13 mouse cellular contexts compared by ENCODE assay signal in genomic region chr2:124792633-124793036, GRCm38 (mm10).
DNase-seq lines count a peak whose midpoint lies in the region; ATAC-seq and TF ChIP-seq lines count a peak whose summit lies in the region.
"Had no signal": no experiment of that assay in that cellular context is flagged by ENCODE, and none has a peak within 500 bp of the region (broad histone marks: within the 10 kb centered on the region; RNA-seq: fewer than 3 reads in every experiment).

No protein-coding gene starts in this region.

- peak; percentile 8 for DNase-seq in retina, embryonic 14.5 days (ENCODE audit: low spot score)
- DNase-seq in retina, postnatal 1 day = no peak
- DNase-seq in cerebellum, adult 2 months = peak; percentile 78 to 84
- peak; percentile 69 for DNase-seq in forebrain, postnatal 0 days
- no peak for DNase-seq in thymus, postnatal 0 days (ENCODE audit: low spot score)
- DNase-seq in adrenal gland, postnatal 4 days (ENCODE audit: low spot score in 2 of 2) = no peak
- no peak for DNase-seq in right cerebral cortex, adult 2 months (ENCODE audit: low spot score in 2 of 2)
- DNase-seq: lung, adult 2 months; thymus, postnatal 36 days had no signal

- WGBS in cerebellum, adult 2 months = 12% methylated on average over 7 of the region's 7 CpGs
- 22% methylated on average over 7 of the region's 7 CpGs for WGBS in forebrain, postnatal 0 days

- TF ChIP-seq POLR2A in cerebellum, adult 2 months (IDR thresholded peaks at IDR 0.05; ENCODE audit: borderline replicate concordance, insufficient read depth, low read length) = no peak

- H3K27ac ChIP-seq in cerebellum, adult 2 months (ENCODE audit: insufficient read depth, low read length) = no peak overlapping the region
- no peak overlapping the region for H3K27ac ChIP-seq in forebrain, postnatal 0 days (ENCODE audit: low read depth, low read length)
- H3K27ac ChIP-seq: heart, embryonic 10.5 days; left cerebral cortex, adult 2 months had no signal

- no peak overlapping the region for H3K9ac ChIP-seq in forebrain, postnatal 0 days

- no peaks in the 10 kb centered on the region for H3K27me3 ChIP-seq in cerebellum, adult 2 months (ENCODE audit: control insufficient read depth, insufficient read depth, low read length)
- no peaks in the 10 kb centered on the region for H3K27me3 ChIP-seq in forebrain, postnatal 0 days (ENCODE audit: insufficient read depth, low read length)

- no peak overlapping the region for H3K4me3 ChIP-seq in cerebellum, adult 2 months (replicated peaks; ENCODE audit: insufficient read depth, low read depth, low read length)
- no peak overlapping the region for H3K4me3 ChIP-seq in forebrain, postnatal 0 days (ENCODE audit: low read depth, low read length)
- H3K4me3 ChIP-seq: erythroblast, embryonic 14.5 days; heart, embryonic 10.5 days; left cerebral cortex, adult 2 months had no signal

- no peaks in the 10 kb centered on the region for H3K9me3 ChIP-seq in forebrain, postnatal 0 days (ENCODE audit: low read length)
- H3K9me3 ChIP-seq: heart, embryonic 10.5 days had no signal

- H3K4me1 ChIP-seq in cerebellum, adult 2 months (ENCODE audit: control insufficient read depth, insufficient read depth, low read length) = no peaks in the 10 kb centered on the region; the same call in 1 of the 2 replicates
- peaks cover 8% of the 10 kb centered on the region; the same call in 1 of the 2 replicates for H3K4me1 ChIP-seq in forebrain, postnatal 0 days (ENCODE audit: insufficient read depth)
- H3K4me1 ChIP-seq: heart, embryonic 10.5 days had no signal

- TF ChIP-seq CTCF in cerebellum, adult 2 months (IDR thresholded peaks at IDR 0.05; ENCODE audit: borderline replicate concordance, insufficient read depth, low read depth, low read length) = no peak
- TF ChIP-seq CTCF in forebrain, postnatal 0 days (IDR thresholded peaks at IDR 0.05; ENCODE audit: low read depth) = no peak

- peak; percentile 81 for ATAC-seq in forebrain, postnatal 0 days
- ATAC-seq: intestine, embryonic 16.5 days had no signal

- no peaks in the 10 kb centered on the region for H3K36me3 ChIP-seq in forebrain, postnatal 0 days (ENCODE audit: insufficient read depth)
- H3K36me3 ChIP-seq: heart, embryonic 10.5 days had no signal

- H3K4me2 ChIP-seq in forebrain, postnatal 0 days (ENCODE audit: low read depth) = no peak overlapping the region

Comparison
In these comparisons a context has a peak if more than half of its experiments do, and no peak if none do; other contexts are left out.
1. DNase-seq: peak in retina, embryonic 14.5 days (single experiment), cerebellum, adult 2 months (2 of 2) and forebrain, postnatal 0 days (single experiment); none in retina, postnatal 1 day (single experiment), thymus, postnatal 0 days (single experiment), adrenal gland, postnatal 4 days (0 of 2) and right cerebral cortex, adult 2 months (0 of 2).